Mouse (Mus musculus) activated CD4-positive, CD25-positive, alpha-beta regulatory T cell, adult 4 months (primary cell): Measurements from ENCODE around the gene Ttc26. TPM values are rescaled to one million over a fixed set of nuclear protein-coding genes. Genes with fewer than 3 reads are reported as not detected.
A peak's percentile ranks its signal among the peaks of the same experiment; 100 is the strongest.

ENCODE experiments used
- ATAC-seq: one replicate; pipeline ENCODE4 v1.8.0; 2017
- polyA plus RNA-seq, 2 experiments: library from polyadenylated mRNA; unstranded; fragments of 100-300 nt; shearing (Covaris generic); gene quantifications; one replicate each; pipeline ENCODE4 v1.2.1; 2017

The Ttc26 gene
- polyA plus RNA-seq = under 1 TPM in 1 of 2 experiments, not detected in 1; 0.10 TPM

GRCm38 (mm10) chr6:38381129-38381771, at the start of gene Ttc26:
TSS of gene Ttc26 (plus strand) at chr6:38381469.
- ATAC-seq = peak; percentile 96

- ATAC-seq = no peak
These were observed 46.0 kb upstream of the Ttc26 start for GRCm38 (mm10) chr6:38335264-38335663.

GRCm38 (mm10) chr6:38337166-38337705, 44.0 kb upstream of the Ttc26 start:
- no peak for ATAC-seq

- ATAC-seq = peak; percentile 17
These were observed 43.3 kb upstream of the Ttc26 start for GRCm38 (mm10) chr6:38337951-38338350.

GRCm38 (mm10) chr6:38339078-38339477, 42.2 kb upstream of the Ttc26 start:
- ATAC-seq = no peak

GRCm38 (mm10) chr6:38341751-38342665, 39.3 kb upstream of the Ttc26 start:
- peak; percentile 47 for ATAC-seq

- ATAC-seq = peak; percentile 21
These were observed 38.6 kb upstream of the Ttc26 start for GRCm38 (mm10) chr6:38342666-38342992.

GRCm38 (mm10) chr6:38343581-38343980, 37.7 kb upstream of the Ttc26 start:
- ATAC-seq = no peak

- peak; percentile 26 for ATAC-seq
These were observed 37.1 kb upstream of the Ttc26 start for GRCm38 (mm10) chr6:38344006-38344670.

- peak; percentile 58 for ATAC-seq
These were observed 35.5 kb upstream of the Ttc26 start for GRCm38 (mm10) chr6:38345796-38346195.

GRCm38 (mm10) chr6:38347875-38348274, 33.4 kb upstream of the Ttc26 start:
- ATAC-seq = no peak

- ATAC-seq = no peak
These were observed 32.3 kb upstream of the Ttc26 start for GRCm38 (mm10) chr6:38348811-38349453.

- ATAC-seq = no peak
These were observed 31.5 kb upstream of the Ttc26 start for GRCm38 (mm10) chr6:38349806-38350205.

GRCm38 (mm10) chr6:38351930-38352329, 29.3 kb upstream of the Ttc26 start:
- ATAC-seq = peak; percentile 16

GRCm38 (mm10) chr6:38352451-38352850, 28.8 kb upstream of the Ttc26 start:
- ATAC-seq = peak; percentile 4

- no peak for ATAC-seq
These were observed 28.1 kb upstream of the Ttc26 start for GRCm38 (mm10) chr6:38353181-38353580.

- ATAC-seq = peak; percentile 78
These were observed 27.2 kb upstream of the Ttc26 start, which contains the start of gene Zc3hav1 for GRCm38 (mm10) chr6:38353811-38354722. TSS of gene Zc3hav1 (minus strand) at chr6:38354603.

- ATAC-seq = no peak
These were observed 26.4 kb upstream of the Ttc26 start for GRCm38 (mm10) chr6:38354723-38355353.

GRCm38 (mm10) chr6:38355354-38355823, 25.9 kb upstream of the Ttc26 start:
- no peak for ATAC-seq

- ATAC-seq = no peak
These were observed 25.4 kb upstream of the Ttc26 start for GRCm38 (mm10) chr6:38355862-38356261.
